ENCODE assay signal across 13 mouse cellular contexts in the genomic region with DNA sequence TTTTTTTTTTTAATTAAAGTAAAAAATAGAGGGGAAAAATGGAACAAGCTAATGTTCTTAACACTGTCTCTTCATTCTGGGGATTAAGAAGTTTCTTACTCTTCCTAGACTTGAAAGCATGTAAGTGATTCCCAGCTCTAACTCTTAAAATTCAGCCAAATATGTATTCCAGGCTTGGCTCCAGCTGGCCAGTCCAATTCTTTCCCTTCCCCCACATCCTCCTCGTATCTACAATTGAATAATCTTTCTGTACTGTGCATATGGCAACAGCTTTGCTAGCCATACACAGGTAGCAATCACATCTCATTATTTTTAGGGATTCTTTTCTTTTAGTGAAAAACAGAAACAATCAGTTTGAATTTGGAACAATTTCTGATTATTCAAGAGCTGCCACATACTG.
A peak's percentile ranks its signal among the peaks of the same experiment; 100 is the strongest.
DNase-seq lines count a peak whose midpoint lies in the region; ATAC-seq and TF ChIP-seq lines count a peak whose summit lies in the region.
"Had no signal": no experiment of that assay in that cellular context is flagged by ENCODE, and none has a peak within 500 bp of the region (broad histone marks: within the 10 kb centered on the region; RNA-seq: fewer than 3 reads in every experiment).

No protein-coding gene starts in this region.

- 20% methylated on average over 1 of the region's 1 CpGs for WGBS in heart, postnatal 0 days
- whole genome bisulfite sequencing in lung, embryonic 15.5 days = 36% methylated on average over 1 of the region's 1 CpGs
- 26% methylated on average over 1 of the region's 1 CpGs for WGBS in lung, adult 2 months

- no peak overlapping the region for H3K27ac ChIP-seq in heart, postnatal 0 days (ENCODE audit: low read depth)
- no peak overlapping the region for H3K27ac ChIP-seq in lung, embryonic 15.5 days
- H3K27ac ChIP-seq: liver, embryonic 13.5 days had no signal

- no peak overlapping the region for H3K9ac ChIP-seq in heart, postnatal 0 days (replicated peaks; ENCODE audit: low read depth, low read length)
- H3K9ac ChIP-seq in lung, embryonic 15.5 days = no peak overlapping the region
- H3K9ac ChIP-seq: liver, embryonic 13.5 days had no signal

- no peaks in the 10 kb centered on the region for H3K27me3 ChIP-seq in heart, postnatal 0 days (ENCODE audit: control insufficient read depth, insufficient read depth, low read length)
- no peaks in the 10 kb centered on the region for H3K27me3 ChIP-seq in lung, embryonic 15.5 days
- H3K27me3 ChIP-seq: liver, embryonic 13.5 days had no signal

- no peak overlapping the region for H3K4me2 ChIP-seq in heart, postnatal 0 days (ENCODE audit: low read depth, low read length)
- no peak overlapping the region for H3K4me2 ChIP-seq in lung, embryonic 15.5 days
- H3K4me2 ChIP-seq: liver, embryonic 13.5 days had no signal

- TF ChIP-seq POLR2A in lung, adult 2 months (IDR thresholded peaks at IDR 0.05; ENCODE audit: borderline replicate concordance, extremely low read depth, low read depth, low read length) = no peak

- TF ChIP-seq EP300 in heart, postnatal 0 days (IDR thresholded peaks at IDR 0.05; ENCODE audit: low read depth) = no peak

- no peaks in the 10 kb centered on the region for H3K36me3 ChIP-seq in heart, postnatal 0 days (replicated peaks; ENCODE audit: control insufficient read depth, insufficient read depth, low read length)
- H3K36me3 ChIP-seq in lung, embryonic 15.5 days = peaks cover 5% of the 10 kb centered on the region; the same call in 1 of the 2 replicates
- H3K36me3 ChIP-seq: liver, embryonic 13.5 days had no signal

- no peak for TF ChIP-seq CTCF in heart, postnatal 0 days (IDR thresholded peaks at IDR 0.05; ENCODE audit: low read depth)
- no peak for TF ChIP-seq CTCF in lung, adult 2 months (IDR thresholded peaks at IDR 0.05; ENCODE audit: insufficient read depth, low read length)

- H3K4me3 ChIP-seq in heart, postnatal 0 days (ENCODE audit: low read depth, low read length) = no peak overlapping the region
- no peak overlapping the region for H3K4me3 ChIP-seq in lung, embryonic 15.5 days
- no peak overlapping the region for H3K4me3 ChIP-seq in lung, adult 2 months (replicated peaks; ENCODE audit: extremely low read depth, low read depth, low read length)
- H3K4me3 ChIP-seq: liver, embryonic 13.5 days had no signal

- intact Hi-C loops in heart, postnatal 36 days (cut with DNase I) = no loop called here

- no peaks in the 10 kb centered on the region for H3K9me3 ChIP-seq in heart, postnatal 0 days (replicated peaks; ENCODE audit: control insufficient read depth, low read length)
- H3K9me3 ChIP-seq in lung, embryonic 15.5 days = no peaks in the 10 kb centered on the region
- H3K9me3 ChIP-seq: liver, embryonic 13.5 days had no signal

- DNase-seq in cerebellum, adult 11-12 months = peak; percentile 3
- DNase-seq in cerebellum, adult 9-11 months = no peak
- peak; percentile 18 for DNase-seq in heart, postnatal 0 days (ENCODE audit: low spot score)
- DNase-seq in heart, postnatal 36 days = no peak
- DNase-seq in lung, adult 2 months = no peak
- DNase-seq in cerebellum, postnatal 14 days = peak; percentile 40 to 53
- DNase-seq in adrenal gland, adult (ENCODE audit: inconsistent age in 2 of 2, low spot score in 1 of 2) = no peak
- DNase-seq: embryo, embryonic 11 days; heart, adult 11 months; liver, embryonic 13.5 days; right cerebral cortex, postnatal 25 days; thymus, postnatal 36 days had no signal

- H3K4me1 ChIP-seq in heart, postnatal 0 days (ENCODE audit: control insufficient read depth, insufficient read depth) = no peaks in the 10 kb centered on the region
- 0 out of 2 replicates have a peak, but pooled peaks cover 3% of the 10 kb centered on the region for H3K4me1 ChIP-seq in lung, embryonic 15.5 days
- no peaks in the 10 kb centered on the region for H3K4me1 ChIP-seq in lung, adult 2 months (ENCODE audit: control insufficient read depth, insufficient read depth, low read length)
- H3K4me1 ChIP-seq: liver, embryonic 13.5 days had no signal

- ATAC-seq in heart, postnatal 0 days (ENCODE audit: insufficient read depth, low read depth) = no peak
- peak; percentile 64; the same call in 1 of the 2 replicates for ATAC-seq in lung, embryonic 15.5 days (ENCODE audit: borderline replicate concordance, extremely low read depth, low FRiP score, low TSS enrichment)

Comparison
In these comparisons a context has a peak if more than half of its experiments do, and no peak if none do; other contexts are left out.
1. DNase-seq: peak in cerebellum, adult 11-12 months (single experiment), heart, postnatal 0 days (single experiment) and cerebellum, postnatal 14 days (2 of 2); none in cerebellum, adult 9-11 months (single experiment), heart, postnatal 36 days (0 of 2), lung, adult 2 months (single experiment) and adrenal gland, adult (0 of 2).